Mouse (Mus musculus) megakaryocyte, adult 5-6 weeks (primary cell): ENCODE results near the gene Bdh2. TPM values are rescaled to one million over a fixed set of nuclear protein-coding genes. Genes with fewer than 3 reads are reported as not detected.

Experiments
- ATAC-seq: 2 replicates; pipeline ENCODE4 v1.8.0; 2016; ENCODE audit warnings: mild to moderate bottlenecking, inconsistent platforms; ENCODE audit not compliant: poor library complexity, severe bottlenecking
- total RNA-seq, 2 experiments: library from RNA; stranded (forward) in 1 of 2; stranded (reverse) in 1 of 2; fragments of 153-499, 151-499 nt in 1 of 2; fragments of 221-1000, 200-1000 nt in 1 of 2; gene quantifications; 2 replicates each; pipeline versions ENCODE4 v1.2.3 to v1.2.4; 2015 to 2017

The Bdh2 gene
- total RNA-seq (2015) (not detected in 2 replicates), total RNA-seq (2017) (not detected in 2 replicates)

DNA sequence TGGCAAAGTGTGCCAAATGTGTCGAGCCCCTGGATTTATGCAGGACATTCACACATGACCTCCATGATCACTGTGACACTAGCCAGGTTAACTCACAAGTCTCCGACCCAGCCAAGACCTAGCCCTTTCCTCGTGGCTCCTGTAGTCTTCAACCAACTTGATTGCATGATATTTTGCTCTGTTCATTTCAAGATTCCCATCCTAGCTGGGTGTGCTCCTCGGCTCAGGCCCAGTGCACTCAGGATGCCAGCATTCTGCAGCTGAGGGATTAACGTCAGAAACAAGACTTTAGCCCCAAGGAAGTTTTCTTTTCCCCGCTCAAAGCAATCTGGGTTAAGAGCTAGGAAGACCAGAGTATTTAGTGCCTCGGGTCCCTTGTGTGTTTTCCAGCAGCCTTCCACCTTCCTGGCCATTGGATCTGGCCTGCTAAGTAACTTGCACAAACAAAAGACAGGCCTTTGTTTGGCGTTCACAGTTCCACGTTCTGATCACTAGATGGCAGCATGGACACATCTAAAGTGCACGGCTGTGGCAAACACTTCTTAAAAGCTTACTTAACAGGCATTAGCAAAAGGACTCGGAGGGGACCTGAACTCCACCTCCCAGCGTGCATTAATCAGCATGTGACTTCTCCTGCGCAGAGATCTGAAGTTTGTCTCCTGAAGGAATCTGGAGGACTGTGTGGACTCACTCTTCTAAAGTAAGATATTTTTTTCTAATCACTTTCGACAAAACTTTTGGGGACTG lies at the start of gene Bdh2:
Bdh2 (plus strand) TSS at position 553 of the 747 bp plus-strand sequence.
- peak; percentile 87 for ATAC-seq

DNA sequence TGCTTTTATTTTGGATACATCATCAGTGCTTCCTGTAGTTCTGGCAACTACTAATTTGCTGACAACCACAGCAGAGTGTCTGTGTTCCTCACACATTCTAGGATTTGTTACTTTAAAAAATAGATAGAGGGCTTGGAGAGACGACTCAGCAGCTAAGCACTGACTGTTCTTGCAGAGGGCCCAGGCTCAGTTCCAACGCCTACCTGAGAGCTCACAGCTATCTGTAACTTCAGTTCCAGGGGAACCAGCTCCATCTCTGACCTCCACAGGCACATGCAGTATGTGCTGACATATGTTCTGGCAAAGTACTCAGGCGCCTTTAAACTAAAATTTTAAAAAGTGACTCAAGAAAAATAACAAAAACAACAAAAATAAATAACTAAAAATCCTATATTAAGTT lies 49.0 kb upstream of the Bdh2 start:
- no peak for ATAC-seq

DNA sequence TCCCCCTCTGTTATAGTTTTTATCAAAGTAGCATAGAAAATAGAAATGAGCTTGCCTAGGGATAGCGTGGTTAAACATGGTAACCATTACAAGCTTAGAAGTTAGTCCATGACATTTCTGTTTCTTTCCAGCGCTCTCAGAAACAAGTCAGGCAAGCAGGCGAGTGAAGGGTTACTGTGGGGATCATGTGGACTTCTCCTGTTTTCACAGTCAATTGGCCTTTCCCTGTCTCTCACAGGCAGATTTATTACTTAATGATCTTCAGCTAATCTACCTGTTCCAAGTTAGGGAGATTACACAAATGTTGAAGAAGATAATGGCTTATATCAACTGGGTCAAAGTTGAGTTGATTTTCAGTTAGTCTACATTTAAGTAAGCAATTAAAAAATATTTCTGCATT lies 48.6 kb upstream of the Bdh2 start:
- ATAC-seq, result no peak

DNA sequence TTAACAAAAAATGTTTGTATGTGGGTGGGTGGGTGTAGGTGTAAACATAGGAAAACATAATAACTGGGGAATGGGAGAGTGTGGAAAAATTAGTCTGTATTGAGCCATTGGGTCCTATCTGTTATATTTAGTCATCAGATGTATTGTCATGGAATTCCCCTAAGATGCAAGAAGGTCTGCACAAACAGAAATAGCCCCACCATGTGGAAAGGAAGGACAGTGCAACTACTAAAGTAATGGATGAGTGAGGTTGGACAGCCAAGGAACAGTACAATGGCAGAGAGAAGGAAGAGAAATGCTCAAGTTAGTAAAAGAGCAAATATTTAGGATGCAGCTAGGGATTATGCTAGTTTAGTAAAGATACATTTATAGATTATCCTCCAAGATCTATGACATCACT lies 35.3 kb upstream of the Bdh2 start:
- ATAC-seq, result no peak

DNA sequence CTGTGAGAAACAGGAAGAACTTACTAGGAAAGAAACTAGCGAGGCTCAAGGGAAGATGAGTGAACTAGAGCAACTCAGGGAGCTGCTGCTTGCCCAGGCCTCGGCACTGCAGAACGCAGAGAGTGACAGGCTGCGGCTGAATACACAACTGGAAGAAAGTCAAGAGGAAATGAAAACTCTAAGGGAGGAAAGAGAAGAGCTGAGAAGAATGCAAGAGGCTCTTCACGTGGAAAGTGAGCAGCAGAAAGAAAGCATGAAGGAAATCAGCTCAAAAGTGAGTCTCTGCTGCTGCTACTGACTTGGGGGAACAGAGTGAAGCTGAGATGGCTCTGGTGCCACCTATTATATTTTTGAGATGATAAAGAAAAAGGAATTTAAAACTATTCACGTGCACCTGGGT lies 34.2 kb upstream of the Bdh2 start:
- no peak for ATAC-seq

DNA sequence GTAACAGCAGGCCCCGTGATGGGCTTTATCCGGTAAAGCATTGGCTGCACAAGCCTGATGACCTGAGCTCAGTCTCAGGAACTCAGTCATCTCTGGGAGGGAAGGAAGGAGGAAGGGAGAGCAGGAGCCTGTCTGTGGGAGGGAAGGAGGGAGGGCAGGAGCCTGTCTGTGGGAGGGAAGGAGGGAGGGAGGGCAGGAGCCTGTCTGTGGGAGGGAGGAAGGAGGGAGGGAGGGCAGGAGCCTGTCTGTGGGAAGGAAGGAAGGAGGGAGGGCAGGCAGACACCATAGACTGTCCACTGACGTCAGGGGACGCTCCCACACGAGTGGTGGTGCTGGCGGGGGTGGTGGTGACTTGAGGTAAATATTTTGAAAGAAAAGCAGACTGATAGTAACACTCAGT lies 31.9 kb upstream of the Bdh2 start:
- no peak for ATAC-seq

DNA sequence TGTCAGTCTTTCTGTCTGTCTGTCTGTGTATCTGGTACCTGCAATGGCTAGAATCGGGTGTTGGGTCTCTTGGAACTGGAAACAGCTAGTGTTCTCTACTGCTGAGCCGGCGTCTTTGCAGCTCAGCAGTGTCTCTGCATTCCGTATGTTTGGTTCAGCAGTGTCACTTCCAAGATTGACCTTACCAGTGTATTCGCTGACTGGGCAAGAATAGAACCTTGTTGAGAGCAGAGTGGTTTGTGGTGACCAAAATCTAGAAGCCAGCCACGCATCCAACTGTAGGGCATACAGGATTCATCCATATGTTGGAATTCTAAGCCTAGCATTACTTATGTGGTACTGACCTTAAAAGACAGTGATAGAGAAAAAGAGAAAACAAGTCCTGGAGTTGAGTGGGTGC lies 29.2 kb upstream of the Bdh2 start:
- ATAC-seq, result no peak

DNA sequence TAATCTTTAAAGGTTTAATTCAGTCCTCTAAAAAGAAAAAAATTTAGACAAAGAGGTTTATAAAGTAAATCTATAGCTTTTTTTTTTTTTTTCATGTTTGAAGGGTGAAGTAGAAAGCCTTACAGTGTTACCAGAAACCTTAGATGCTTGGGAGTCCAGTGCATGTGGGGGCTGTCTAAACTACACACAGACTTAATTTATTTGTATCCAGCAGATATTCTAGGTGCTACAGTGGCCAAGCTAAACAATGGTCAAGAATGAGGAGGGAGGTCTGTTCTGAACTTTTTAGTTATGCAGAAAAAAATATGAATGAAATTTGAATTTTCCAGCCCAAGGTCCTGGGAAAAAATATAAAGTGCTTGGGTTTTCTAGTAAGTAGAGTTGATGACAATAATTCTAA lies 26.2 kb upstream of the Bdh2 start:
- ATAC-seq, result no peak

DNA sequence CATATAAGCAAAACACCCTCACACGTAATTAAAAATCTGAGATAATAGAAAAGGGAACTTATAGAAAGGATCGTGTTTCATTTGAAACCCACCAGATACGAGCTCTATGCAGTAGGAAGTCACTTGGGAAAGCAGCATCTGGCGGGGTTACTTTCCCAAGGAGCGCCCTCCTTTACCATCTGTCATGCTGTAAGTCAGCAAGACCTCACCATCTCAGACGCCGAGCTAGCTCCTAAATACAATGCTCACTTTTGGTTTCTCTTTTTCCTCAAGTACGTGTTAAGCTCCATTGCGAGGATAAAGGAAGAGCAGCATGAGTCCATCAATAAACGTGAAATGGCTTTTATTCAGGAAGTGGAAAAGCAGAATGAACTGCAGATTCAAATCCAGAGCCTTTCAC lies 22.1 kb upstream of the Bdh2 start:
- ATAC-seq, result no peak

DNA sequence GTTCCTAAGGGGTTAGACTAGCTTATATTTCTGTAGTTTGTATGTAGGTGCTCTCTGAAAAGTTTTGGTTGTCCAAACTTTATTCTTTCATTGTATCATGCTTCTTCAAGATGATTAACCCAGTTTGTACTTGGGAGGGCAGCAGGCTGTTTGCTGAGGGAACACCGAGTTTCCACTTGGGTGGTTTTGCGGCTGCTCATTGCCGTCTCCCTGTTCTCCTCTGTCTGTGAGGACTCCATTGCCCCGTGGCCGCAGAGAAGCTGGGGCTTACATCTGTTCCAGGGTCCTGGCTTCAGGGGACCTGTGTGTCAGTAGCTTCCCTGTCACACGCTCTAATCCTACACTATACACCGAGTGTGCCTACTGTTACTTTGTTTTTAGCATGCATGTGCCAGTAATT lies 20.8 kb upstream of the Bdh2 start:
- ATAC-seq, result no peak

DNA sequence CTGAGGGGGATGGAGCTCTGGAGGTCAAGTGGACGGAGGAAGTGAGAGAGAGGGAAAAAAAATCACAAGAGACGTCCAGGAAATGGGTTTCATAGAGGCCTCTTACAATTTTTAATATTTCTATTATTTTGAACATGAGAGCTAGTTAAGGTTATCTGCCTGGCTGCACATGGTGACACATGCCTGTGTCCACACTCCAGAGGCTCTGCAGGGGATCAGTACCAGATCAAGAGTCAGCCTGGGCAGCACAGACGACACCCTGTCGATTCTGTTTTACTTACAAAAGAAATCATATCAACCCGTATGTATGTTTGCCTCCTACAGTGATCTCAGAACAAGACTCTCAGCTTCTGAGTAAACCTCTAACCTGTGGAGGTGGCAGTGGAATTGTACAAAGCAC lies 12.4 kb upstream of the Bdh2 start:
- no peak for ATAC-seq

DNA sequence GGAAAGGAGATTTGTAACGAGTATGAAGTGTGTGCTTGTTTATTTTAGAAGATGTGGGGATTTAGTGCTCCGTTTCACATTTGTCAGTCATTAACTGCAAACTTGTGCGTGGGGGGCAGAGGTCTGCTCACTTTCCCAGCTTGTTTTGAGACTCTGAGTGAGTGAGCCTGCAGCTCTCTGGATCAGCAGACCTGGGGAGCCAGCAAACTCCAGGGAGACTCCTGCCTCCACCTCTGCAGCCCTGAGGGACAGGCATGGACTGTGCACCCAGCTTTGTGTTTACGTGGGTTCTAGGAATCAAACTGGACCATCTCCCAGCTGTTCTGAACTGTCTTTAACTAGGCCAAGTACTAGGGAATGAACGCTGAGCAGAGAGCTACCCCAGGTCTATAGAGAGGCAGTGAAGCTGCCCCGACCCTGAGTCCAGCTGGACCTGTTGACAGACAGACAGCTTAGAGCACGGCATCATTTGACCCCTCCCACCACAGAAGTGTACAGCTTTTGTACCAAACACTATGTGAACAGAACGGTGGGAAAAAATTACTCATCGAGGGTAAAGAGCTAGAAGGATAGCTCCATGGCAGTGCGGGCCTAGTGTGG lies 11.5 kb upstream of the Bdh2 start:
- ATAC-seq, result no peak

DNA sequence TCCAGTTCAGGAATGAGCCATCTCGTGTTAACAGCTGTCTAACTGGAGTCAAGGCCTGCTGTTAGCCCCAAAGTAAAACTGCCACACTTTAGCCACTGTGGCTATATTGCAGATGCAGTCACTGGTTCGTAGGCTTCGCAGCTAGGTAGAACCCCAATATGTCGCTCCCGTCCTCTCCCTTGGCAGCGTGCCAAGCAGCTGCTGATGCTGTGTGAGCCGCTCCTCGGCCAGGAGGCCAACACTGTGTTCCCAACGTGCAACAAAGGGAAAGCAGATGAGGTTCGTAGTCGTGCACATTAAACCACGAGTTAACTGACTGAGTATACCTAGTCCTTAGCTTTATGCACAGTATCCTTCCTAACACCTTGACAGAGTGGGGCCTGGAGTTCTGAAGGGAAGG lies 8.4 kb upstream of the Bdh2 start:
- no peak for ATAC-seq

DNA sequence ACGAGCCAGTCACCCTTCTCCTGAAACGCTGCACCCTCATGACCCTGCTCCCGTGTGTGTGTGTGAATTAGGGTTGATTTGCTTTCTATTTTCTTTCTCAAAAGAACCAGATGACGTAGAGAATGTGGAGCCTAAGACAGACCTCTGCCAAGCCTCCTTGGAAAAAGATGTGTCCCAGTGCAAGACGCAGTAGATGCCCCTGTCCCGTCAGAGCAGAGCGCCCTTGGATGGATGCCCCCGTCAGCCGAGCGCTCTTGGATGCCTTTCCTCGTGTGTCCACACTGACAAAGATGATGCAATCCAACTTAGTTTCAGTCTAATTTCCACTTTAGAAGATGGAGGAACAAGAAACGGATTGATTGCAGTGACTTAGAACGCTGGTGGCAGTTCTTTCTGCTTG lies 8.0 kb upstream of the Bdh2 start:
- ATAC-seq, result no peak

DNA sequence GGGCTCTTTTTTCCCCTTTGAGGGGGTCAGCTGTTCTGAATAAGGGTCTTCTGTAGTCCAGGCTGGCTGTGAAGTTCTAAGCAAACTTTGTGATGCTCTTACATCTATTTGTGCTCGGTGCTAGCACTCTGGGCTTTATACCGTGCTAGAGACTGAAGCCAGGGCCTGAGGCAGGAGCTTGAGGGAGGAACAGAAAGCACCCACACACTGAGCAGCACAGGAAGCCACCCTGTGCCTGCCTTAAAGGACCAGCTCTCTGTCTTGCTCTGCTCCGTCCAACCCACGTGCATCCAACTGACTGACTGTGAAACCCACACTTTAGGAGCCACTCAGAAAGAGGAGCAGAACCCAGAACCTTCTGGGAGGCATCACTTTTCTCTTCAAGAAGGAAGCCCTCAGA lies 861 bp upstream of the Bdh2 start:
- ATAC-seq, result peak; percentile 38; the same call in 1 of the 2 replicates

DNA sequence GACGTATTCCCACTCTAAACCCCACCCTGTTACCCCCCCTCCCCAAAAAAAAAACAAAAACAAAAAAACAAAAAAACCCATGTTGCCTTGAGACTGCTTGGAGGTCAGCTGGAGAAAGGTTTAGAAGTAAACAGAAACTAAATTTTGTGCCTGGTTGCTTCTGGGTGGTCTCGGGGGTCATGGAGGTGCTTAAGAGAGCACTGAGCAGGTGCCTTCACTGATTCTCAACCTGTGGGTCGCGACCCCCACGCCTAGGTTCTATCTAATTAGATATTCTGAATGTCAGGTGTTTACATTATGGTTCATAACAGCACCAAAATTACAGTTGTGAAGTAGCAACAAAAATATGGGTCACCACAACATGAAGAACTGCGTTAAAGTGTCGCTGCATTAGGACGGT lies 680 bp downstream of the Bdh2 start:
- no peak for ATAC-seq

DNA sequence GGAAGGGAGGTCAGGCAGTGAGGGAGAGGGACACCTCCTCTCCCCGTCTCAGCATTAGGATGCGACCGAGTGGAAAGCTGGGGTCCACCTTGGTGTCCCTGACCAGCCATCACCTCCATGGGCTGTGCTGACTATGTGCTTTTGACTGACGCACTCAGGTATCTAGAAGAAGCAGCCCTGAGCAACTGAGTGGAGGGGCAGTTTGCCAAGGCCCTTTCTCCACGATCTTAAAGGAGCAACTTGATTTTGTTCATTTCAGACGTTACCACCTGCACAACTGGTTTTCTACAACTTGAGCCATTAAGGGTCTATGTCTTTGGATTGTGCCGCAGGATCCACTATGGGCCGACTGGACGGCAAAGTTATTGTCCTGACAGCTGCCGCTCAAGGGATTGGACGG lies 4.2 kb downstream of the Bdh2 start:
- ATAC-seq, result no peak

DNA sequence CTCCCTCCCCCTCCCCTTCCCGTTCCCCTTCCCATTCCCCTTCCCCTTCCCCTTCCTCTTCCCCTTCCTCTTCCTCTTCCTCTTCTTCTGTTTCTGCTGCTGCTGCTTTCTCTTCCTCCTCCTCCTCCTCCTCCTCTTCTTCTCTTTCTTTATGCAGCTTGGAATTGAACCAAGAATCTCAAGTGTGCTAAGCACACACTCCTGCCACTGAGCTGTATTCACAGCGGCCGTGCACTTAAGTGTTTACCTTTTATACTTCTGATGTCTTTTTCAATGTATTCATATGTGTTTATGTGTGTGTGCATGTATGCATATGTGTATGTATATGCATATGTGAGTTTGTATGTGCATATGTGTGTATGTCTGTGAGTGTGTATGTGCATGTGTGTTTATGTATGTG lies 4.8 kb downstream of the Bdh2 start:
- no peak for ATAC-seq

DNA sequence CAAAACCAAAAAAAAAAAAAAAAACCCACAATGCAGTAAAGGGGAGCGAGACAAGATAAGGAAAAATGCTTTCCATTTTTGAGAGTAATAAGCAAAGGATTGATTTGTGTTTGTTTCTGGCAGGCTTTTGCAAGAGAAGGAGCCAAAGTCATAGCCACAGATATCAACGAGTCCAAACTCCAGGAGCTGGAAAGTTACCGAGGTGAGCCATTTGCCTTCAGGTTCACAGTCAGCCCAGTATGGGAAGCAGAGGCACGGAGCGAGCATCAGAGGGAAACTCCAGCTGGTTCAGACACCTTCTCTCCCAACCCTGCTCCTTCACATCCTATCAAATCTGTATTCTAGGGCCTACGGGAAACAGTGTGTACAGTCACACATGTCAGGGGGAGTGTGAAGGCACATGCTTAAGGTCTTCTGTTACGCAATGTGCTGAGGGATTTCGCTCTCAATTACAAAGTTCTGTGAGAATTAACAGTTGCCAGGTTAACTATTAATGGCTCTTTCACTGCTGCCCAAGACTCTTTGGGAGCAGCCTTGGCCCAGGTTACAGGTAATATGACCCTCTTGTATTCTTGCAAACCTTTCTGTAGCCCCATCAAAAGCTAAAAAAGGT lies 7.2 kb downstream of the Bdh2 start:
- ATAC-seq, result no peak

DNA sequence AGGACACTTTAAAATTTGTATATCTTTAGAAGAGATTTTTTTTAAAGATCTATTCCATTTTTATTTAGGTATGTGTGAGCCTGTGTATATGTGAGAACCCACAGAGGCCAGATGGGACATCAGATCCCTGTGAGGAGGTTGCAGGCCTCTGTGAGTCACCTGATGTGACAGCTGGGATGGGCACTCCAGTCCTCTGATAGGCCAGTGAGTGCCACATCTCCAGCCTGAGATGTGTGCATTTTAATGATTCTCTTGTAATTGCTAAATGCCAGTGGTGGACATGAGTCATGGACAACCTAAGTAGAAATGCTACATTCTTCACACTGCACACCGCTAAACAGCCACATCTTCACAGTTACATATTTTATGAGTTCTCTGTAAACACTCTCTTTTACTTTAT lies 8.1 kb downstream of the Bdh2 start:
- ATAC-seq, result no peak

DNA sequence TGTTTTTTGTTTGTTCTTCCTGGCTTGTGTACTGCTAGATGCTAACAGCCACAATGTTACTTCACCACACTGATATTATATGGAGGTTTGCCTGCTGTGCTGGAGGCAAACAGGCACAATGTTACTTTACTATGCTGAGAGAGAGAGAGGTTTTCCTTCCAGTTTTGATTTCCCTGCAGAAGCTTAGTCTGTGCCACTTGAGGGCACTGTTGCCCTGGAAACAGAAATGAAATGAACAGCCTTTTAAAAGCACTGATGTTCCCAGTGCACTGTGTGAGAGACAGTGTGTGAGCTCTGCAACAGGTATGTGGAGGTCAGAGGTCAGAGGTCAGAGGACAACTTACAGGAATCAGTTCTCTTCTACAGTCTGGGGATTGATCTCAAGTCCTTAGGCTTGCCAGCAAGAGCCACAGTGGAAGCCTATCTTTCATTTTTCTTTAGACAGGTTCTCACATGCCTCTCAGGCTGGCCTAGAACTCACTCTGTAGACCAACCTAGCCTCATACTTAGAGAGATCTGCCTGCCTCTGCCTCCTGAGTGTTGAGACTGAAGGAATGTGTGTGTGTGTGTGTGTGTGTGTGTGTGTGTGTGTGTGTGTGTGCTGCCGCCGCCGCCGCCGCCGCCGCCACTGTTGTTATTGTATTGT lies 9.4 kb downstream of the Bdh2 start:
- peak; percentile 35; the same call in 1 of the 2 replicates for ATAC-seq

DNA sequence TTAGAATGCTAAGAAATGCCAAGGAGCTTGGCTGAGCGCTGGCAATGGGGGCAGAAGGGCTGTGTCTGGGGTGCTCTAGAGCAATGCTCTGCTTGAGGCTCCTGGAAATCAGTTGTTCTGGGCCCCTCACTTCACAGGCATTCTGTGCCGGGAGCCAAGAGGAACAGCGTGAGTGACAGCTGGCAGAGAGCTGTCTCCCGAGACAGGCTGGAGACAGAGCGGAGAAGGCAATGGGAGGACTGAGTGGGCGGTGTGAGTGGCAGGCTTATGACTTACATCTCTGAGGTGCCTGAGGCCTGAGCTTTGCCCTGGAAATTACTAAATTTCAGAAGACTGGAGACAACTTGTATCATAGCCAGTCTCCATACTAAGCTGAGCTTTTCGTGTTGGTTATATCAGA lies 12.7 kb downstream of the Bdh2 start:
- no peak for ATAC-seq
